Mouse (Mus musculus): Measurements from ENCODE around the gene Gm20905. TPM values are rescaled to one million over a fixed set of nuclear protein-coding genes. Genes with fewer than 3 reads are reported as not detected.
"Not testable (repeated sequence)": the region's sequence is repeated elsewhere in the genome, so short reads cannot be mapped to it uniquely, and the experiment has no call there.

Gene Gm20905
- polyA plus RNA-seq (2015; fragmentation: Nextera tagmentation; extraction: Ambion mirVana) = not detected in 2 replicates

- H3K4me1 ChIP-seq (replicated peaks); H3K36me3 ChIP-seq; H3K4me2 ChIP-seq (replicated peaks); H3K9ac ChIP-seq; H3K9me3 ChIP-seq; H3K27me3 ChIP-seq (replicated peaks); ATAC-seq; H3K27ac ChIP-seq; H3K4me3 ChIP-seq (replicated peaks): not testable (repeated sequence)
- WGBS = no CpG with 5 or more reads among the region's 6 CpGs
Measured at GRCm38 (mm10) chrY:37259503-37259902, at the start of gene Gm20905. Gene Gm20905 (minus strand): TSS chrY:37259603.

Data from intestine, embryonic 15.5 days (tissue).